ENCODE assay signal across 8 mouse cellular contexts in the genomic region with DNA sequence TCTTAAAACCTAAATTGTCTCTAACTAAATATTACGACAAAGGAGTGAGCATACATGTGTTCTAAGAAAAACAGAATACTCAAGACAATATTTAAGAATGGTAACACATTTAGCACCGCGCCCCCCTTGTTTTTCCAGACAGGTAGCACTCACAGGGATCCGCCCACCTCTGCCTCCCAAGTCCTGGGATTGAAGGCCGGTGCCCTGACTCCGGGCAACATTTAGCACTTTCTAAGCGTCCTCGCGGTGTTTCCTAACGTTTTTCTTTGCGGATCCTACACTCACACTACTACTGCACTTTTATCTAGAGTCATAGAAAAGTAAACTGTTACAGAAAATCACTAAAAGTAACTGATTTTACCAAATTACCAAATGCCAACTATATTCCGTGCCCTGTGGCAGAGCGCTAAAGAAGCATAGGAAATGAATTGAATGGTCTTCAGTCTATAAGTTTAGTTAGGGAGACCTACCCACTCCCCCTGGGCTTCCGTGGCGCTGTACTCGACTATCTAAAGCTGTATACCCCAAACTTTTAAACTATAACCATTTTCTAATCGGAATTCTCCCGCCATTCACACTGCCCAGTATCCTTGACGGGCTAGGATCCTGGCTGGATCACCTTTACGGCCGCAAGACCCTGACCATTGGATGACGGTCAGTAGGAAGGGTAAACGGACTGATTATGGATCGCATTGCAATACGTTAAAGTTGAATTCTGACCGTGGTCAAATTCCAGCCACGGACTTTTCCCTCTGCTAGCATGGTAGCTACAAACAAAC. TPM values are rescaled to one million over a fixed set of nuclear protein-coding genes. Genes with fewer than 3 reads are reported as not detected.
A peak's percentile ranks its signal among the peaks of the same experiment; 100 is the strongest.
DNase-seq lines count a peak whose midpoint lies in the region; ATAC-seq and TF ChIP-seq lines count a peak whose summit lies in the region.

No protein-coding gene starts in this region.

- peaks cover 15% of the 10 kb centered on the region for H3K4me1 ChIP-seq in heart, embryonic 13.5 days
- H3K4me1 ChIP-seq in limb, embryonic 14.5 days (ENCODE audit: control insufficient read depth, insufficient read depth, low read length) = peaks cover 14% of the 10 kb centered on the region
- no peaks in the 10 kb centered on the region; the same call in 1 of the 2 replicates for H3K4me1 ChIP-seq in small intestine, adult 2 months (ENCODE audit: control insufficient read depth, insufficient read depth, insufficient read length, low read length)

- H3K27me3 ChIP-seq in heart, embryonic 13.5 days (replicated peaks) = peaks cover 8% of the 10 kb centered on the region; the same call in 1 of the 2 replicates
- H3K27me3 ChIP-seq in limb, embryonic 14.5 days (ENCODE audit: control insufficient read depth, insufficient read depth, low read length) = no peaks in the 10 kb centered on the region
- no peaks in the 10 kb centered on the region for H3K27me3 ChIP-seq in small intestine, adult 2 months (ENCODE audit: control insufficient read depth, insufficient read depth, low read length)

- peaks cover 38% of the 10 kb centered on the region for H3K36me3 ChIP-seq in heart, embryonic 13.5 days
- peaks cover 29% of the 10 kb centered on the region for H3K36me3 ChIP-seq in limb, embryonic 14.5 days (ENCODE audit: control insufficient read depth, insufficient read depth, low read length)
- peaks cover 16% of the 10 kb centered on the region for H3K36me3 ChIP-seq in small intestine, adult 2 months (ENCODE audit: control insufficient read depth, insufficient read depth, low read length)

- no peak for TF ChIP-seq CTCF in small intestine, adult 2 months (IDR thresholded peaks at IDR 0.05; ENCODE audit: extremely low read depth, insufficient read length, insufficient replicate concordance, low read depth, low read length)

- DNase-seq in heart, postnatal 4 days = no peak
- peak; percentile 22 for DNase-seq in NIH3T3 (ENCODE audit: low read depth)
- no peak for DNase-seq in limb, embryonic 14.5 days (ENCODE audit: low spot score)
- DNase-seq in ovary, adult 18-20 months (ENCODE audit: low spot score) = no peak
- no peak for DNase-seq in retina, postnatal 1 day

- H3K9ac ChIP-seq in heart, embryonic 13.5 days = peak overlapping the region; percentile 87
- H3K9ac ChIP-seq in limb, embryonic 14.5 days (ENCODE audit: low read depth, low read length, severe bottlenecking) = peak overlapping the region; percentile 70

- peak; percentile 30; the same call in 1 of the 2 replicates for ATAC-seq in heart, embryonic 13.5 days (ENCODE audit: extremely low read depth, insufficient number of reproducible peaks, low FRiP score, low TSS enrichment)
- ATAC-seq in granulocyte monocyte progenitor cell, adult 5-6 weeks (replicated peaks; ENCODE audit: poor library complexity, severe bottlenecking) = peak; percentile 4; the same call in 1 of the 2 replicates
- ATAC-seq in limb, embryonic 14.5 days (ENCODE audit: low FRiP score, low read depth) = peak; percentile 25; the same call in 1 of the 2 replicates

- H3K9me3 ChIP-seq in heart, embryonic 13.5 days = no peaks in the 10 kb centered on the region
- no peaks in the 10 kb centered on the region for H3K9me3 ChIP-seq in limb, embryonic 14.5 days (ENCODE audit: control insufficient read depth, low read length)

- peak overlapping the region; percentile 76 for H3K4me3 ChIP-seq in heart, embryonic 13.5 days
- peak overlapping the region; percentile 62 for H3K4me3 ChIP-seq in limb, embryonic 14.5 days (replicated peaks; ENCODE audit: low read length)
- H3K4me3 ChIP-seq in small intestine, adult 2 months (ENCODE audit: low read depth, low read length) = peak overlapping the region; percentile 78

- peak overlapping the region; percentile 89 for H3K4me2 ChIP-seq in heart, embryonic 13.5 days
- peak overlapping the region; percentile 62 for H3K4me2 ChIP-seq in limb, embryonic 14.5 days (replicated peaks; ENCODE audit: low read depth, low read length, severe bottlenecking)

- no peak for TF ChIP-seq POLR2A in limb, embryonic 14.5 days (IDR thresholded peaks at IDR 0.05; ENCODE audit: borderline replicate concordance, extremely low read depth, insufficient read depth, insufficient read length)
- no peak for TF ChIP-seq POLR2A in small intestine, adult 2 months (IDR thresholded peaks at IDR 0.05; ENCODE audit: low read depth, low read length)

- WGBS in heart, embryonic 13.5 days = 5% methylated on average over 27 of the region's 27 CpGs
- WGBS in limb, embryonic 14.5 days = 7% methylated on average over 27 of the region's 27 CpGs
- 5% methylated on average over 27 of the region's 27 CpGs for WGBS in small intestine, adult 2 months

- peak overlapping the region; percentile 81 for H3K27ac ChIP-seq in heart, embryonic 13.5 days (replicated peaks)
- H3K27ac ChIP-seq in limb, embryonic 14.5 days (replicated peaks; ENCODE audit: low read depth, low read length) = peak overlapping the region; percentile 56; the same call in 1 of the 2 replicates
- peak overlapping the region; percentile 40; the same call in 1 of the 2 replicates for H3K27ac ChIP-seq in small intestine, adult 2 months (ENCODE audit: insufficient read depth, low read depth, low read length)

RNA-seq across cellular contexts. Expression of gene Utp6, which starts 0.7 kb away (rescaled TPM):
- polyA plus RNA-seq in heart, embryonic 13.5 days (2015; fragmentation: Nextera tagmentation; extraction: Ambion mirVana) = 28.3 and 31.1 TPM in 2 replicates
- 10 to 100 TPM; 29.4 to 29.5 TPM for total RNA-seq in heart, postnatal 4 days (2021)
- total RNA-seq in granulocyte monocyte progenitor cell, adult 5-6 weeks (2014; fragmentation: Nextera tagmentation) = 45.4 and 52.5 TPM in 2 replicates
- 102 and 105 TPM in 2 replicates for total RNA-seq in granulocyte monocyte progenitor cell, adult 5-6 weeks (2017)
- polyA plus RNA-seq in limb, embryonic 14.5 days (2012; rRNA removed) = 20.1 and 29.9 TPM in 2 replicates
- polyA plus RNA-seq in limb, embryonic 14.5 days (2014; fragmentation: Nextera tagmentation; extraction: Ambion mirVana) = 54.8 and 60.4 TPM in 2 replicates
- polyA plus RNA-seq in small intestine, adult 2 months (2012; rRNA removed) = 0.52 and 0.96 TPM in 2 replicates

RNA-seq across cellular contexts. Expression of gene Suz12, which starts 31.4 kb away (rescaled TPM):
- 13.4 and 13.6 TPM in 2 replicates for polyA plus RNA-seq in heart, embryonic 13.5 days (2015; fragmentation: Nextera tagmentation; extraction: Ambion mirVana)
- total RNA-seq in heart, postnatal 4 days (2021) = 10 to 100 TPM; 53.0 to 58.9 TPM
- total RNA-seq in granulocyte monocyte progenitor cell, adult 5-6 weeks (2014; fragmentation: Nextera tagmentation) = 79.4 and 102 TPM in 2 replicates
- 81.6 and 97.8 TPM in 2 replicates for total RNA-seq in granulocyte monocyte progenitor cell, adult 5-6 weeks (2017)
- polyA plus RNA-seq in limb, embryonic 14.5 days (2012; rRNA removed) = 26.0 and 28.5 TPM in 2 replicates
- 20.4 and 22.8 TPM in 2 replicates for polyA plus RNA-seq in limb, embryonic 14.5 days (2014; fragmentation: Nextera tagmentation; extraction: Ambion mirVana)
- 0.93 and 2.0 TPM in 2 replicates for polyA plus RNA-seq in small intestine, adult 2 months (2012; rRNA removed)

Comparison
In these comparisons a context has a peak if more than half of its experiments do, and no peak if none do; other contexts are left out.
1. RNA of gene Utp6, which starts 0.7 kb away (polyA plus RNA-seq): 20.1 to 60.4 TPM in limb, embryonic 14.5 days and 28.3 to 31.1 TPM in heart, embryonic 13.5 days; 0.52 to 0.96 TPM in small intestine, adult 2 months; every median in the first group is over 10 times any median in the second.
2. Peak in every context shown above with its lines, with median percentiles within 50 percentile points of each other: ATAC-seq, H3K27ac ChIP-seq and H3K4me3 ChIP-seq.